Mouse (Mus musculus) Muller cell, postnatal 12 days (primary cell): ENCODE results near the gene Sco1.
"Not testable (repeated sequence)": the region's sequence is repeated elsewhere in the genome, so short reads cannot be mapped to it uniquely, and the experiment has no call there.

ENCODE experiments used
- DNase-seq: peaks from one replicate; pipeline ENCODE4 v3.0.0-alpha.2; 2015; ENCODE audit errors: inconsistent ontology term

Sco1 gene

GRCm38 (mm10) chr11:67085489-67085888 is 33.0 kb downstream of the Sco1 start:
- peak; percentile 54 for DNase-seq

DNA sequence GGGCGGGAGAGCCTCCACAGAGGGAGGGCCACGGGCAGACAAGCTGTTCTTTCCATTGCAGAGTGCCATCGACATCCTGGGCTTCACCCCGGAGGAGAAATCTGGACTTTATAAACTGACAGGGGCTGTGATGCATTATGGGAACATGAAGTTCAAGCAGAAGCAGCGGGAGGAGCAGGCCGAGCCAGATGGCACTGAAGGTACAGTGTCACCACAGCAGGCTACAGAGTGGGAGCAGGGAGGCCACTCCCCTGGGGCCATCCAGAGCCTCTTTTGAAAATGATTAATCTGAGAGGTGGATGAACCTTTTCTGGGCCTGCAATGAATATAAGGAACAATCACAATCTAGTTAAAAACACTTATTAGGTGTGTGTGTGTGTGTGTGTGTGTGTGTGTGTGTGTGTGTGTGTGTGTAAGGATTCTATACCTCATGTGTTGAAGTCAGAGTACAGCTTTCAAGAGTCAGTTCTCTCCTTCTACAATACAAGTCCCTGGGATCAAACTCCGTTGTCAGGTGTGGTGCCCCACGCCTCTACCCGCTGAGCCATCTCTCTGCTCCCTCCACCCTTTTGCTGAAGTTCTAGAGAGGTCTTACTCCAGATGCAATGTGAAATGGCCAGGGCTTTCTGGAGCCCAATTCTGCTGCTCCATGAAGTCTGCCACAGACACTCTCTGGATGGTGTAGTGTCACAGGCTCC is 34.1 kb downstream of the Sco1 start:
- no peak for DNase-seq

DNA sequence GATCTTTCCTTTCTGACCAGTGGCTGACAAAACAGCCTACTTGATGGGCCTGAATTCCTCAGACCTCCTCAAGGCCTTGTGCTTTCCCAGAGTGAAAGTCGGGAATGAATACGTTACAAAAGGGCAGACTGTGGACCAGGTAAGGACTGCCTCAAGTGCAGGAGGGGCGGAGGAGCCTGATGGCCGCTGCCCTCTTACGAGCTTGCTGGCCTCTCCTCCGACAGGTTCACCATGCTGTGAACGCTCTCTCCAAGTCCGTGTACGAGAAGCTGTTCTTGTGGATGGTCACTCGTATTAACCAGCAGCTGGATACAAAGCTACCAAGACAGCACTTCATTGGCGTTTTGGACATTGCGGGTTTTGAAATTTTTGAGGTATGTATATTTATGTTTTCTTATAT is 34.8 kb downstream of the Sco1 start:
- no peak for DNase-seq

DNA sequence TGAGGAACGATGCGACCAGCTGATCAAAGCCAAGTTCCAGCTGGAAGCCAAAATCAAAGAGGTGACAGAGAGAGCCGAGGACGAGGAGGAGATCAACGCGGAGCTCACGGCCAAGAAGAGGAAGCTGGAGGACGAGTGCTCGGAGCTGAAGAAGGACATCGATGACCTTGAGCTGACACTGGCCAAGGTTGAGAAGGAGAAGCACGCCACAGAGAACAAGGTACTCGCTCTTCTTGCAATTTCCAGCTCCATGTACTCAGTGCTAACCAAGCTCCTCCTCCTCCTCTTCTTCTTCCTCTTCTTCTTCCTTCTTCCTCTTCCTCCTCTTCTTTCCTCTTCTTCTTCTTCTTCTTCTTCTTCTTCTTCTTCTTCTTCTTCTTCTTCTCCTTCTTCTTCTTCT is 39.9 kb downstream of the Sco1 start:
- not testable (repeated sequence) for DNase-seq

DNA sequence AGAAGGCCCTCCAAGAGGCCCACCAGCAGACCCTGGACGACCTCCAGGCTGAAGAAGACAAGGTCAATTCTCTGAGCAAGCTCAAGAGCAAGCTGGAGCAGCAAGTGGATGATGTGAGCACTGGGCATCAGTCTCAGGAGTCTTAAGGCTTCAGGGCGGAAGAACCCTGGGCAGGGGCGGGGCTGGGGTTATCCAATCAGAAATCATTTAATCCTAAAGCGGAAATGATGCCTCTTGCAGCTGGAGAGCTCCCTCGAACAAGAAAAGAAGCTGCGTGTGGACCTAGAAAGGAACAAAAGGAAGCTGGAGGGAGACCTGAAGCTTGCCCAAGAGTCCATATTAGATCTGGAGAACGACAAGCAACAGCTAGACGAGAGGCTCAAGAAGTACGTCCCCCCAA is 40.7 kb downstream of the Sco1 start:
- no peak for DNase-seq

DNA sequence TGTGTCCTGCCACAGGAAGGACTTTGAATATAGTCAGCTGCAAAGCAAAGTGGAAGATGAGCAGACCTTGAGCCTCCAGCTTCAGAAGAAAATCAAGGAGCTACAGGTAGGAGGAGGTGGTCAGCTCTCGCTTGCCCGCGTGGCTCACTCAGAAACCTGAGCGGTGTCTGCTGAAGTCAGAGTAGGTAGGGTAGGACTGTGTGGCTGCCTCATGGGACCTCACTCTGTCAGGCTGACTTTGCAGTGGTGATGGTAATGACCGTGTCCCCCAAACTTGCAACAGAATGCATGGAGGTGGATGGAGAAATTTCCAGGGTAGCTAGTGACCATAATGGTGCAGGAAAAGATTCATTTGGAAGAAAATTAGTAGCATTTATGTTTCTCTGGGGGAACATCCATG is 41.2 kb downstream of the Sco1 start:
- DNase-seq: no peak

- no peak for DNase-seq
These were observed 42.0 kb downstream of the Sco1 start for GRCm38 (mm10) chr11:67094470-67094869.

DNA sequence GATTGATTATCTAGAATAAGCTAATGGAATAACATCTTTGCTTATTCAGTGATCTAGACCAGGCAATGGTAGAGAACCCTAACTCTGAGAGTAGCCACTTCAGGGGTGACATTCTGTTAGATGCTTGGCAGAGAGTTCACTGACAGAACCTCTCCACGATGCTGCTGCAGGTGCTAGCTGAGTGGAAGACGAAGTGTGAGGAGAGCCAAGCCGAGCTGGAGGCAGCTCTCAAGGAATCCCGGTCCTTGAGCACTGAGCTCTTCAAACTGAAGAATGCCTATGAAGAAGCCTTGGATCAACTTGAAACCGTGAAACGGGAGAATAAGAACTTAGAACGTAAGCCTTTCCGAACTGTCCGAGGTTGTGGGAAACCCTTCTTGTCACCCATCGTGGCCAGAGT is 45.2 kb downstream of the Sco1 start:
- DNase-seq: no peak

DNA sequence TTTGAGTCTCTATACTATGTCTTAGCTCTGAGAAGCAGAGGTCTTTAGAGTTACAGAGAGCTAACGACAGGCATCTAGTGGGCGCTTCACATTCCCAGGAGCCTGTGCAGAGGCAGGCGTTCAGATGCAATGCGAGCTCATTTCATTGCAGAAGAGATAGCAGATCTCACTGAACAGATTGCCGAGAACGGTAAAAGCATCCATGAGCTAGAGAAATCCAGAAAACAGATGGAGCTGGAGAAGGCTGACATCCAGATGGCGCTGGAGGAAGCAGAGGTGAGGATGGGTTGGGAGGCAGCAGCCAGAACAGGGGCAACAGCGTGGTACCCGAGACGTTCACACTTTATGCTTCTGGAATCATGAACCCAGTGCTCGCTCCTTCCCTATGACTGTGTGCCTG is 46.0 kb downstream of the Sco1 start:
- no peak for DNase-seq

DNA sequence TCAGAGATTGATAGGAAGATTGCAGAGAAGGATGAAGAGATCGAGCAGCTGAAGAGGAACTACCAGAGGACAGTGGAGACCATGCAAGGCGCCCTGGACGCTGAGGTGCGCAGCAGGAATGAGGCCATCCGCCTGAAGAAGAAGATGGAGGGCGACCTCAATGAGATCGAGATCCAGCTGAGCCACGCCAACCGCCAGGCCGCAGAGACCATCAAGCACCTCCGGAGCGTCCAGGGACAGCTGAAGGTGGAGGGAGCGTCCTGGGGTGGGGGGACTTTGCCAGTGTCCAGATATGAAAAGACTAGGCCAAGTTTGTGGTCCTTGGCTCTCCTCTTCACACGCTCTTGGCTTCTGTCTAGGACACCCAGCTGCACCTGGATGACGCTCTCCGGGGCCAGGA is 46.8 kb downstream of the Sco1 start:
- no peak for DNase-seq

DNA sequence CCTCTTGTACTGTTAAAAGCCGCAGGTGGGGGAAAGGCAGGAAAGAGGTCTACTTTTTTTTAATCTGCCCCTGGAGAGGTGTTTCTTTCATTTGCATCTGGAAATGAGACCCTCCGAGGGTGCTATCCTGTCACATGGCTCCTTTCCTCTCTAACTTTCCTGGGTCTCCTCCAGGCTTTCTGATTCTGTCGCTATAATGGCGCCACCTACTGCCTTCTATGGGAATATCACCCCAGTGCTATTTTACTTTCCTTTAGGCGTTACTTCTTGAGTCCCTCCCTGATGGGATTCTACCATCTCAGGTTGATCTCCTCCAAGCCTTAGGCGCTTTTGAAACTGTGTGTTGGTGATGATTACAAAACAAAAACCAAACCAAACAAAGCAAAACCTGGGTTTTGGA is 47.7 kb downstream of the Sco1 start:
- no peak for DNase-seq

DNA sequence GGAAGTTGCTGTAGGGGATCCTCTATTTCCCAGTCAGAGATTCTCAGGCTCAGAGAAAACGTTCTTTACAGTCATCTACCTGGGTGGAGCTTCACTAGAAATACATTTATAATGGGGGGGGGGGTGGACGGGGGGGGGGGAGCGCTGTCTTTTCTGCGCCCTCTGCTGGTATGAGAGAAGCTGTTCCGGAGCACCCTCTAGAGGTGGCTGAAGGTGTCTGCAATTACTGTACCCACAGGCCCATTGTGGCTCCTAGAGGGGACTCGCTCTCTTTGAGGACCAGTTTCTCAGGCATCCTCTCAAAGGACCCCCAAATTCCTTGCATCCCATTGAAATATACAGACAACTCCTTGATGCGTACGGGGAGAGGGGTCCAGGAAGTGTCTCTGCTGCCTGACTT is 49.2 kb downstream of the Sco1 start:
- no peak for DNase-seq

GRCm38 (mm10) chr11:67103256-67103655 is 50.8 kb downstream of the Sco1 start:
- no peak for DNase-seq

- DNase-seq: no peak
These were observed 51.8 kb downstream of the Sco1 start for GRCm38 (mm10) chr11:67104242-67104641.

- no peak for DNase-seq
These were observed 52.2 kb downstream of the Sco1 start for GRCm38 (mm10) chr11:67104714-67105113.

- DNase-seq: no peak
These were observed 53.2 kb downstream of the Sco1 start for GRCm38 (mm10) chr11:67105689-67106088.

DNA sequence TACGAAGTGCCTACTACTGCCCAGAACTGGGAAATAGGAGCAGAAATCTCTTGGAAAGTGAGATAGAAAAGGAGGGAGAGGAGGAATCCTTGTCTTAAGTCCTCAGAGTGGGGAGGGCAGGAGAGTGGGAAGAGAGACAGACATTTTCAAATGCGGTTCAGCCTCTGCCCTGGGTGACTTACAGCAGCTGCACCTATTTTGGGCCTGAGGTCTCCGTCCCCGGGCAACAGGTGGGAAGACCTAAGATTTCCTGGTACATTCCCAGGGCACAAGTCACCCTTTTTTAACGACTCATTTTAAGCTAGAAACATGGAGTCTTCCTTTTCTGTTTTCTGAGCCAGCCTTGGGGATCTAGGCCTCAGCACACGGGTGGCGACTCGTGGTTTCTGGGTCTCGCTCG is 54.5 kb downstream of the Sco1 start:
- DNase-seq: no peak

- peak; percentile 55 for DNase-seq
These were observed 57.9 kb downstream of the Sco1 start for GRCm38 (mm10) chr11:67110168-67110948.

- peak; percentile 61 for DNase-seq
These were observed 59.8 kb downstream of the Sco1 start for GRCm38 (mm10) chr11:67112019-67112850.

GRCm38 (mm10) chr11:67112851-67113202 is 60.4 kb downstream of the Sco1 start:
- DNase-seq: peak; percentile 58

- no peak for DNase-seq
These were observed 60.9 kb downstream of the Sco1 start for GRCm38 (mm10) chr11:67113381-67113780.

DNA sequence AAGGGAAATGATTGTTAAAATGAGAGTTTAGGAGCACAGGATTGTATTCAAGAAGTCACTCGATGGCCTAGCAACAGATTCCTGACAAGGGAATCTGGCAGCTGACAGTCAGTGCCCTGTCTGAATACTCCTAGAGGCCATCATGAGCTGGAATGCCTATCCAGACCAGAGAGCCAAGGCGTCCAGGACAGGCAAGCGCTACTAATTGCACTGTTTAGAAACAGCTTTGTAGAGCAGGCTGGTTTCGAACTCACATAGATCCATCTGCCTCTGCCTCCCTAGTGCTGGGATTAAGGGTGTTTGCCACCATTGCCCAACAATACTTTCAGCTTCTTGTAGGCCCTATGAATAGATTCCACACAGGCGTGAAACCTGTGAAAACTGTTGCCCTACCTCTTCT is 61.8 kb downstream of the Sco1 start:
- DNase-seq: no peak

DNA sequence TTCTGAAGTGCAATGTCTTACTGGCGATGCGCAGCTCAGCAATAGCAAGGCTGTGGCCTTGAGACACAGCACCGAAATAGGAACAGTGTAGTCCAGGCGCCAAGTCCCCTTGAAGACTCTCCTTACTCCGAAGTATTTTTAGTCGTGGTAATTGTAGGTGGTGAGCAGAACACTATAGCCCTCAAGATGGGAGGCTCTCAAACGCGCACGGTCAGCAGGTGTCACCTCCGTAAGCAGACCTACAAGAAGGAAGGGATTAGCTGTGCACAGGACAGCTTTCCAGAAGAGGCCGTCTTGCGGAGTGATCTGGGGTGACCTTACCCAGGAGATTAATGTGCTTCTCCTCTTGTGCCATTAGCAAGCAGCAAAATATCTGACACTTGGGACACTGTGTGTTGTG is 62.4 kb downstream of the Sco1 start:
- DNase-seq: no peak
